Mouse (Mus musculus): ENCODE measurements at regions not wholly inside any gene's neighbourhood (a gene's known extent, or its start where the extent isn't known, plus 50 kb on each side); places are given as distances from the start of the nearest gene placed in this dataset.
A peak's percentile ranks its signal among the peaks of the same experiment; 100 is the strongest.

- 77% methylated on average over 4 of the region's 4 CpGs for WGBS
Observed at GRCm38 (mm10) chr10:84024294-84024693, 301.6 kb downstream of the 1500009L16Rik start.

GRCm38 (mm10) chr10:84024901-84025300, 302.2 kb downstream of the 1500009L16Rik start:
- Histone ChIP-seq H3K27me3 (ENCODE audit: control insufficient read depth, insufficient read depth, low read length) (no peaks in the 10 kb centered on the region), H3K9me3 (ENCODE audit: control insufficient read depth, low read length) (no peaks in the 10 kb centered on the region), H3K4me3 (replicated peaks; ENCODE audit: low read length) (no peak overlapping the region), H3K27ac (replicated peaks; ENCODE audit: low read depth, low read length) (no peak overlapping the region), H3K4me1 (ENCODE audit: control insufficient read depth, insufficient read depth, low read length) (no peaks in the 10 kb centered on the region), H3K4me2 (replicated peaks; ENCODE audit: low read depth, low read length, severe bottlenecking) (no peak overlapping the region), H3K36me3 (ENCODE audit: control insufficient read depth, insufficient read depth, low read length) (no peaks in the 10 kb centered on the region), H3K9ac (ENCODE audit: low read depth, low read length, severe bottlenecking) (no peak overlapping the region)
- ATAC-seq (ENCODE audit: low FRiP score, low read depth) (no peak), DNase-seq (ENCODE audit: low spot score) (no peak)
- TF ChIP-seq POLR2A (IDR thresholded peaks at IDR 0.05; ENCODE audit: borderline replicate concordance, extremely low read depth, insufficient read depth, insufficient read length) = no peak
- WGBS = 67% methylated on average over 8 of the region's 8 CpGs

More at GRCm38 (mm10) chr10:84024294-84024693, 301.6 kb downstream of the 1500009L16Rik start:
- H3K4me1 ChIP-seq (ENCODE audit: control insufficient read depth, insufficient read depth, low read length) = no peaks in the 10 kb centered on the region
- H3K36me3 ChIP-seq (ENCODE audit: control insufficient read depth, insufficient read depth, low read length) = no peaks in the 10 kb centered on the region
- no peak overlapping the region for H3K27ac ChIP-seq (replicated peaks; ENCODE audit: low read depth, low read length)
- H3K4me3 ChIP-seq (replicated peaks; ENCODE audit: low read length) = no peak overlapping the region
- no peaks in the 10 kb centered on the region for H3K9me3 ChIP-seq (ENCODE audit: control insufficient read depth, low read length)
- no peak for ATAC-seq (ENCODE audit: low FRiP score, low read depth)
- no peak overlapping the region for H3K4me2 ChIP-seq (replicated peaks; ENCODE audit: low read depth, low read length, severe bottlenecking)
- no peak for TF ChIP-seq POLR2A (IDR thresholded peaks at IDR 0.05; ENCODE audit: borderline replicate concordance, extremely low read depth, insufficient read depth, insufficient read length)
- no peak for DNase-seq (ENCODE audit: low spot score)
- no peaks in the 10 kb centered on the region for H3K27me3 ChIP-seq (ENCODE audit: control insufficient read depth, insufficient read depth, low read length)
- H3K9ac ChIP-seq (ENCODE audit: low read depth, low read length, severe bottlenecking) = no peak overlapping the region

GRCm38 (mm10) chr10:84026798-84027197, 304.1 kb downstream of the 1500009L16Rik start:
- no peaks in the 10 kb centered on the region for H3K4me1 ChIP-seq (ENCODE audit: control insufficient read depth, insufficient read depth, low read length)
- 67% methylated on average over 4 of the region's 4 CpGs for WGBS
- H3K27me3 ChIP-seq (ENCODE audit: control insufficient read depth, insufficient read depth, low read length) = no peaks in the 10 kb centered on the region
- no peak overlapping the region for H3K4me2 ChIP-seq (replicated peaks; ENCODE audit: low read depth, low read length, severe bottlenecking)
- TF ChIP-seq POLR2A (IDR thresholded peaks at IDR 0.05; ENCODE audit: borderline replicate concordance, extremely low read depth, insufficient read depth, insufficient read length) = no peak
- H3K36me3 ChIP-seq (ENCODE audit: control insufficient read depth, insufficient read depth, low read length) = no peaks in the 10 kb centered on the region
- H3K4me3 ChIP-seq (replicated peaks; ENCODE audit: low read length) = no peak overlapping the region
- H3K27ac ChIP-seq (replicated peaks; ENCODE audit: low read depth, low read length) = no peak overlapping the region
- H3K9ac ChIP-seq (ENCODE audit: low read depth, low read length, severe bottlenecking) = no peak overlapping the region
- ATAC-seq (ENCODE audit: low FRiP score, low read depth) (peak; percentile 72), DNase-seq (ENCODE audit: low spot score) (no peak)
- H3K9me3 ChIP-seq (ENCODE audit: control insufficient read depth, low read length) = no peaks in the 10 kb centered on the region

GRCm38 (mm10) chr10:84036131-84036877, 313.6 kb downstream of the 1500009L16Rik start:
- no peak for ATAC-seq (ENCODE audit: low FRiP score, low read depth)
- no peaks in the 10 kb centered on the region for H3K36me3 ChIP-seq (ENCODE audit: control insufficient read depth, insufficient read depth, low read length)
- no peak for DNase-seq (ENCODE audit: low spot score)
- 57% methylated on average over 11 of the region's 11 CpGs for WGBS
- TF ChIP-seq POLR2A (IDR thresholded peaks at IDR 0.05; ENCODE audit: borderline replicate concordance, extremely low read depth, insufficient read depth, insufficient read length) = no peak
- no peak overlapping the region for H3K4me2 ChIP-seq (replicated peaks; ENCODE audit: low read depth, low read length, severe bottlenecking)
- no peaks in the 10 kb centered on the region for H3K9me3 ChIP-seq (ENCODE audit: control insufficient read depth, low read length)
- no peak overlapping the region for H3K27ac ChIP-seq (replicated peaks; ENCODE audit: low read depth, low read length)
- H3K9ac ChIP-seq (ENCODE audit: low read depth, low read length, severe bottlenecking) = no peak overlapping the region
- H3K4me3 ChIP-seq (replicated peaks; ENCODE audit: low read length) = no peak overlapping the region
- no peaks in the 10 kb centered on the region for H3K27me3 ChIP-seq (ENCODE audit: control insufficient read depth, insufficient read depth, low read length)
- H3K4me1 ChIP-seq (ENCODE audit: control insufficient read depth, insufficient read depth, low read length) = 0 out of 2 replicates have a peak, but pooled peaks cover 5% of the 10 kb centered on the region

GRCm38 (mm10) chr10:84048706-84049105, 326.0 kb downstream of the 1500009L16Rik start:
- H3K4me3 ChIP-seq (replicated peaks; ENCODE audit: low read length) = no peak overlapping the region
- no peaks in the 10 kb centered on the region for H3K36me3 ChIP-seq (ENCODE audit: control insufficient read depth, insufficient read depth, low read length)
- TF ChIP-seq POLR2A (IDR thresholded peaks at IDR 0.05; ENCODE audit: borderline replicate concordance, extremely low read depth, insufficient read depth, insufficient read length) = no peak
- DNase-seq (ENCODE audit: low spot score) (peak; percentile 16), ATAC-seq (ENCODE audit: low FRiP score, low read depth) (peak; percentile 53; the same call in 1 of the 2 replicates)
- H3K4me2 ChIP-seq (replicated peaks; ENCODE audit: low read depth, low read length, severe bottlenecking) = no peak overlapping the region
- H3K27ac ChIP-seq (replicated peaks; ENCODE audit: low read depth, low read length) = no peak overlapping the region
- H3K9ac ChIP-seq (ENCODE audit: low read depth, low read length, severe bottlenecking) = no peak overlapping the region
- WGBS = 80% methylated on average over 5 of the region's 5 CpGs
- no peaks in the 10 kb centered on the region for H3K9me3 ChIP-seq (ENCODE audit: control insufficient read depth, low read length)
- no peaks in the 10 kb centered on the region for H3K4me1 ChIP-seq (ENCODE audit: control insufficient read depth, insufficient read depth, low read length)
- H3K27me3 ChIP-seq (ENCODE audit: control insufficient read depth, insufficient read depth, low read length) = no peaks in the 10 kb centered on the region

Measured in limb, embryonic 14.5 days (tissue).